Mouse (Mus musculus): ENCODE data around the gene Gpld1. TPM values are rescaled to one million over a fixed set of nuclear protein-coding genes. Genes with fewer than 3 reads are reported as not detected.

Gpld1 gene
- 1 to 10 TPM; 3.7 to 8.1 TPM for polyA plus RNA-seq (2017; shearing (Covaris generic))

GRCm38 (mm10) chr13:24942512-24943282 lies at the start of gene Gpld1:
Gene Gpld1 (plus strand): TSS chr13:24943152.

DNA sequence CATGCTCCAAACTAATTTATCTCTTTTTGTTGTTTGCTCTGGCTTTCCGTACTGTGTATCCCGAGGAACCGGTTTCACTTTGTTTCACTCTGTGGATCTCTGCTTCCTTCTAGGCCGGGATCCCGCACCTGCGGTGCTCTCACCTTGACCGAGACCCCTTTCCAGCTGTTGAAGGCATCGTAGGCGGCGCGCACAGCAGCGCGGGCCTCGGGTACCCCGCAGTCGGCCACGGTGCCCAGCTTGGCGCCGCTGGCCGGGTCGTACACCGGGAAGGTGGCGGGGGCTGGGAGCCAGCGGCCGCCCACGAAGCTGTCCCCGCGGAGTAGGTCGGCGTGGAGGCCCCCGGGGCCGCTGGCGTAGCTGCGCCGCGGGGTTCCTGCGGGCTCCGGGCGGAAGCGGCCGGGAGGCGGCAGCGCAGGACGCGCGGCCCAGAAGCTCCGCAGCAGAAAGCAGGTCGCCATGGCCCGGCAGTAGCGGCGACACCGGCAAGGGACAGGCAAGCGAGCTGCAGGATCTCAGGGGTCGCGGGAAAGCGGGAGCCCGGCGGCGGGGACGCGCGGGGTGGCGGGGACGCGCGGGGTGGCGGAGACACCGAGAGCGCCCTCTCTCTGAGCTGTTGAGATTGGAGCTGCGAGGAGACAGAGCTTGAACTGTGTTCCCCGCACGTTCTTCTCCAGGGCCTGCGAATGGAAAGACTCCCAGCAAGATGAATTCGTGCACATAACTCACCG lies 5.7 kb upstream of the Gpld1 start, which contains the start of gene Aldh5a1:
TSS of gene Aldh5a1 (minus strand) at position 554 of the 731 bp plus-strand sequence.

GRCm38 (mm10) chr13:25019793-25020539 lies 77.0 kb downstream of the Gpld1 start, which contains the start of gene Mrs2:
Gene Mrs2 (minus strand): TSS chr13:25020379.

Other genes with a start within 250 kb of the Gpld1 start
- gene Armh2, start 201.9 kb upstream of the Gpld1 start, polyA plus RNA-seq (2017; shearing (Covaris generic)): not detected
- 10 to 100 TPM; 16.9 to 22.4 TPM for gene Gmnn, start 181.2 kb upstream of the Gpld1 start, polyA plus RNA-seq (2017; shearing (Covaris generic))
- gene BC005537, start 141.5 kb upstream of the Gpld1 start, polyA plus RNA-seq (2017; shearing (Covaris generic)): 10 to 100 TPM; 12.9 to 21.1 TPM
- 10 to 100 TPM; 58.9 to 81.5 TPM for gene Acot13, start 111.6 kb upstream of the Gpld1 start, polyA plus RNA-seq (2017; shearing (Covaris generic))
- 10 to 100 TPM; 62.6 to 63.8 TPM for gene Tdp2, start 111.5 kb upstream of the Gpld1 start, polyA plus RNA-seq (2017; shearing (Covaris generic))
- gene D130043K22Rik, start 98.0 kb upstream of the Gpld1 start, polyA plus RNA-seq (2017; shearing (Covaris generic)): 1 to 10 TPM in 1 of 2 experiments, under 1 TPM in 1; 0.49 to 4.5 TPM
- 1 to 10 TPM; 1.3 to 1.8 TPM for gene Aldh5a1, start 5.5 kb upstream of the Gpld1 start, polyA plus RNA-seq (2017; shearing (Covaris generic))
- gene Mrs2, start 77.2 kb downstream of the Gpld1 start, polyA plus RNA-seq (2017; shearing (Covaris generic)): 10 to 100 TPM; 19.9 to 39.2 TPM
- under 1 TPM in 1 of 2 experiments, not detected in 1; 0.33 TPM for gene Dcdc2a, start 112.9 kb downstream of the Gpld1 start, polyA plus RNA-seq (2017; shearing (Covaris generic))

Measured in inflammation-experienced regulatory T-cells (primary cell).